Mouse (Mus musculus) splenic B cell, adult 2 months (primary cell): Measurements from ENCODE around the gene Itpkb.

Source experiments
- DNase-seq: peaks from one replicate; pipeline ENCODE4 v3.0.0-alpha.2; 2011; ENCODE audit warnings: low read depth, low spot score
- H3K27me3 ChIP-seq: 2 replicates; pipeline ENCODE4 v1.6.1; 2012; ENCODE audit warnings: mild to moderate bottlenecking, low read length, moderate library complexity, mixed read lengths; ENCODE audit not compliant: control insufficient read depth, poor library complexity, insufficient read depth, severe bottlenecking
- H3K36me3 ChIP-seq: 2 replicates; pipeline ENCODE4 v1.6.1; 2012; ENCODE audit warnings: mild to moderate bottlenecking, low read length, moderate library complexity, mixed read lengths; ENCODE audit not compliant: control insufficient read depth, poor library complexity, insufficient read depth, severe bottlenecking

Itpkb gene

GRCm38 (mm10) chr1:180347059-180347458, 16.8 kb downstream of the Itpkb start:
- no peak for DNase-seq
- no peaks in the 10 kb centered on the region; the same call in 1 of the 2 replicates for H3K36me3 ChIP-seq

GRCm38 (mm10) chr1:180347907-180348306, 17.6 kb downstream of the Itpkb start:
- Histone ChIP-seq H3K36me3 (no peaks in the 10 kb centered on the region; the same call in 1 of the 2 replicates), H3K27me3 (no peaks in the 10 kb centered on the region)
- no peak for DNase-seq

More at GRCm38 (mm10) chr1:180347059-180347458, 16.8 kb downstream of the Itpkb start:
- no peaks in the 10 kb centered on the region for H3K27me3 ChIP-seq

GRCm38 (mm10) chr1:180349090-180349489, 18.8 kb downstream of the Itpkb start:
- no peaks in the 10 kb centered on the region for H3K27me3 ChIP-seq
- no peak for DNase-seq
- H3K36me3 ChIP-seq = no peaks in the 10 kb centered on the region; the same call in 1 of the 2 replicates

GRCm38 (mm10) chr1:180352258-180352657, 22.0 kb downstream of the Itpkb start:
- Histone ChIP-seq H3K36me3 (no peaks in the 10 kb centered on the region; the same call in 1 of the 2 replicates), H3K27me3 (no peaks in the 10 kb centered on the region)
- DNase-seq = peak; percentile 71

- Histone ChIP-seq H3K27me3 (no peaks in the 10 kb centered on the region), H3K36me3 (0 out of 2 replicates have a peak, but pooled peaks cover 1% of the 10 kb centered on the region)
- DNase-seq = no peak
These were observed 23.8 kb downstream of the Itpkb start for GRCm38 (mm10) chr1:180354129-180354528.

GRCm38 (mm10) chr1:180354976-180355730, 24.9 kb downstream of the Itpkb start:
- Histone ChIP-seq H3K27me3 (no peaks in the 10 kb centered on the region), H3K36me3 (0 out of 2 replicates have a peak, but pooled peaks cover 1% of the 10 kb centered on the region)
- peak; percentile 19 for DNase-seq

GRCm38 (mm10) chr1:180356176-180356575, 25.9 kb downstream of the Itpkb start:
- Histone ChIP-seq H3K36me3 (0 out of 2 replicates have a peak, but pooled peaks cover 1% of the 10 kb centered on the region), H3K27me3 (no peaks in the 10 kb centered on the region)
- DNase-seq = peak; percentile 69

GRCm38 (mm10) chr1:180356857-180357256, 26.6 kb downstream of the Itpkb start:
- peaks cover 1% of the 10 kb centered on the region; the same call in 1 of the 2 replicates for H3K36me3 ChIP-seq
- H3K27me3 ChIP-seq = no peaks in the 10 kb centered on the region
- no peak for DNase-seq

- DNase-seq = peak; percentile 20
- Histone ChIP-seq H3K27me3 (no peaks in the 10 kb centered on the region), H3K36me3 (peaks cover 1% of the 10 kb centered on the region; the same call in 1 of the 2 replicates)
These were observed 27.6 kb downstream of the Itpkb start for GRCm38 (mm10) chr1:180357893-180358331.

- Histone ChIP-seq H3K36me3 (peaks cover 1% of the 10 kb centered on the region; the same call in 1 of the 2 replicates), H3K27me3 (no peaks in the 10 kb centered on the region)
- no peak for DNase-seq
These were observed 28.2 kb downstream of the Itpkb start for GRCm38 (mm10) chr1:180358466-180358865.

GRCm38 (mm10) chr1:180359311-180359710, 29.0 kb downstream of the Itpkb start:
- DNase-seq = peak; percentile 30
- Histone ChIP-seq H3K36me3 (peaks cover 1% of the 10 kb centered on the region; the same call in 1 of the 2 replicates), H3K27me3 (no peaks in the 10 kb centered on the region)

- peaks cover 1% of the 10 kb centered on the region; the same call in 1 of the 2 replicates for H3K36me3 ChIP-seq
- H3K27me3 ChIP-seq = no peaks in the 10 kb centered on the region
- DNase-seq = no peak
These were observed 31.9 kb downstream of the Itpkb start for GRCm38 (mm10) chr1:180362176-180362575.

GRCm38 (mm10) chr1:180362844-180363243, 32.6 kb downstream of the Itpkb start:
- peak; percentile 53 for DNase-seq
- Histone ChIP-seq H3K36me3 (peaks cover 1% of the 10 kb centered on the region; the same call in 1 of the 2 replicates), H3K27me3 (no peaks in the 10 kb centered on the region)

GRCm38 (mm10) chr1:180363317-180363716, 33.0 kb downstream of the Itpkb start:
- H3K36me3 ChIP-seq = peaks cover 1% of the 10 kb centered on the region; the same call in 1 of the 2 replicates

GRCm38 (mm10) chr1:180364005-180364404, 33.7 kb downstream of the Itpkb start:
- DNase-seq = peak; percentile 84
- Histone ChIP-seq H3K36me3 (no peaks in the 10 kb centered on the region; the same call in 1 of the 2 replicates), H3K27me3 (no peaks in the 10 kb centered on the region)

More at GRCm38 (mm10) chr1:180363317-180363716, 33.0 kb downstream of the Itpkb start:
- no peaks in the 10 kb centered on the region for H3K27me3 ChIP-seq
- DNase-seq = no peak
